Mouse (Mus musculus): ENCODE data around the gene Coro2b. TPM values are rescaled to one million over a fixed set of nuclear protein-coding genes. Genes with fewer than 3 reads are reported as not detected.
A peak's percentile ranks its signal among the peaks of the same experiment; 100 is the strongest.

Coro2b gene
- polyA plus RNA-seq, 1 experiment: 3.1 TPM

- Histone ChIP-seq H3K9ac (ENCODE audit: low read depth, poor library complexity, severe bottlenecking) (no peak overlapping the region), H3K9me3 (replicated peaks; ENCODE audit: control insufficient read depth, insufficient read depth, low read length, poor library complexity, severe bottlenecking) (no peaks in the 10 kb centered on the region), H3K27me3 (ENCODE audit: control insufficient read depth, insufficient read depth, low read length, poor library complexity, severe bottlenecking) (no peaks in the 10 kb centered on the region), H3K4me1 (ENCODE audit: control insufficient read depth, insufficient read depth, low read length) (peaks cover 6% of the 10 kb centered on the region), H3K27ac (ENCODE audit: insufficient read depth, low read length) (no peak overlapping the region), H3K36me3 (ENCODE audit: control insufficient read depth, insufficient read depth, low read length, poor library complexity, severe bottlenecking) (no peaks in the 10 kb centered on the region), H3K4me3 (ENCODE audit: low read depth, low read length) (no peak overlapping the region)
- 0 out of 2 replicates have a peak, but pooled peaks have one; percentile 13 for TF ChIP-seq EP300 (IDR thresholded peaks at IDR 0.05; ENCODE audit: insufficient read depth, low read depth, low read length)
- no peak for TF ChIP-seq CTCF (IDR thresholded peaks at IDR 0.05; ENCODE audit: low read depth, low read length)
Observed at GRCm38 (mm10) chr9:62466742-62467412, 70.0 kb downstream of the Coro2b start.

- Histone ChIP-seq H3K4me1 (ENCODE audit: control insufficient read depth, insufficient read depth, low read length) (peaks cover 8% of the 10 kb centered on the region), H3K9me3 (replicated peaks; ENCODE audit: control insufficient read depth, insufficient read depth, low read length, poor library complexity, severe bottlenecking) (no peaks in the 10 kb centered on the region), H3K4me3 (ENCODE audit: low read depth, low read length) (no peak overlapping the region), H3K36me3 (ENCODE audit: control insufficient read depth, insufficient read depth, low read length, poor library complexity, severe bottlenecking) (no peaks in the 10 kb centered on the region), H3K27me3 (ENCODE audit: control insufficient read depth, insufficient read depth, low read length, poor library complexity, severe bottlenecking) (no peaks in the 10 kb centered on the region), H3K27ac (ENCODE audit: insufficient read depth, low read length) (no peak overlapping the region), H3K9ac (ENCODE audit: low read depth, poor library complexity, severe bottlenecking) (no peak overlapping the region)
- no peak for TF ChIP-seq CTCF (IDR thresholded peaks at IDR 0.05; ENCODE audit: low read depth, low read length)
- no peak for TF ChIP-seq EP300 (IDR thresholded peaks at IDR 0.05; ENCODE audit: insufficient read depth, low read depth, low read length)
- TF ChIP-seq POLR2A (IDR thresholded peaks at IDR 0.05; ENCODE audit: insufficient read depth, low read length): no peak
Observed at GRCm38 (mm10) chr9:62466053-62466452, 70.8 kb downstream of the Coro2b start.

GRCm38 (mm10) chr9:62464727-62465126 lies 72.1 kb downstream of the Coro2b start:
- Histone ChIP-seq H3K4me3 (ENCODE audit: low read depth, low read length) (no peak overlapping the region), H3K4me1 (ENCODE audit: control insufficient read depth, insufficient read depth, low read length) (peaks cover 8% of the 10 kb centered on the region), H3K27ac (ENCODE audit: insufficient read depth, low read length) (no peak overlapping the region), H3K9ac (ENCODE audit: low read depth, poor library complexity, severe bottlenecking) (no peak overlapping the region), H3K9me3 (replicated peaks; ENCODE audit: control insufficient read depth, insufficient read depth, low read length, poor library complexity, severe bottlenecking) (no peaks in the 10 kb centered on the region), H3K27me3 (ENCODE audit: control insufficient read depth, insufficient read depth, low read length, poor library complexity, severe bottlenecking) (no peaks in the 10 kb centered on the region), H3K36me3 (ENCODE audit: control insufficient read depth, insufficient read depth, low read length, poor library complexity, severe bottlenecking) (no peaks in the 10 kb centered on the region)
- TF ChIP-seq POLR2A (IDR thresholded peaks at IDR 0.05; ENCODE audit: insufficient read depth, low read length): no peak
- TF ChIP-seq CTCF (IDR thresholded peaks at IDR 0.05; ENCODE audit: low read depth, low read length): no peak
- no peak for TF ChIP-seq EP300 (IDR thresholded peaks at IDR 0.05; ENCODE audit: insufficient read depth, low read depth, low read length)

GRCm38 (mm10) chr9:62461766-62462165 lies 75.1 kb downstream of the Coro2b start:
- H3K27me3 ChIP-seq (ENCODE audit: control insufficient read depth, insufficient read depth, low read length, poor library complexity, severe bottlenecking): no peaks in the 10 kb centered on the region
- no peak overlapping the region for H3K9ac ChIP-seq (ENCODE audit: low read depth, poor library complexity, severe bottlenecking)
- no peaks in the 10 kb centered on the region for H3K9me3 ChIP-seq (replicated peaks; ENCODE audit: control insufficient read depth, insufficient read depth, low read length, poor library complexity, severe bottlenecking)
- H3K27ac ChIP-seq (ENCODE audit: insufficient read depth, low read length): no peak overlapping the region
- H3K36me3 ChIP-seq (ENCODE audit: control insufficient read depth, insufficient read depth, low read length, poor library complexity, severe bottlenecking): no peaks in the 10 kb centered on the region
- no peak overlapping the region for H3K4me3 ChIP-seq (ENCODE audit: low read depth, low read length)
- TF ChIP-seq POLR2A (IDR thresholded peaks at IDR 0.05; ENCODE audit: insufficient read depth, low read length) (no peak), CTCF (IDR thresholded peaks at IDR 0.05; ENCODE audit: low read depth, low read length) (no peak), EP300 (IDR thresholded peaks at IDR 0.05; ENCODE audit: insufficient read depth, low read depth, low read length) (no peak)
- peaks cover 2% of the 10 kb centered on the region for H3K4me1 ChIP-seq (ENCODE audit: control insufficient read depth, insufficient read depth, low read length)

GRCm38 (mm10) chr9:62461095-62461494 lies 75.7 kb downstream of the Coro2b start:
- Histone ChIP-seq H3K4me1 (ENCODE audit: control insufficient read depth, insufficient read depth, low read length) (peaks cover 2% of the 10 kb centered on the region), H3K27ac (ENCODE audit: insufficient read depth, low read length) (no peak overlapping the region), H3K36me3 (ENCODE audit: control insufficient read depth, insufficient read depth, low read length, poor library complexity, severe bottlenecking) (no peaks in the 10 kb centered on the region), H3K9me3 (replicated peaks; ENCODE audit: control insufficient read depth, insufficient read depth, low read length, poor library complexity, severe bottlenecking) (no peaks in the 10 kb centered on the region), H3K4me3 (ENCODE audit: low read depth, low read length) (no peak overlapping the region), H3K9ac (ENCODE audit: low read depth, poor library complexity, severe bottlenecking) (no peak overlapping the region), H3K27me3 (ENCODE audit: control insufficient read depth, insufficient read depth, low read length, poor library complexity, severe bottlenecking) (no peaks in the 10 kb centered on the region)
- TF ChIP-seq CTCF (IDR thresholded peaks at IDR 0.05; ENCODE audit: low read depth, low read length): no peak
- TF ChIP-seq POLR2A (IDR thresholded peaks at IDR 0.05; ENCODE audit: insufficient read depth, low read length): no peak
- no peak for TF ChIP-seq EP300 (IDR thresholded peaks at IDR 0.05; ENCODE audit: insufficient read depth, low read depth, low read length)

GRCm38 (mm10) chr9:62460086-62460485 lies 76.8 kb downstream of the Coro2b start:
- Histone ChIP-seq H3K4me3 (ENCODE audit: low read depth, low read length) (no peak overlapping the region), H3K9ac (ENCODE audit: low read depth, poor library complexity, severe bottlenecking) (no peak overlapping the region), H3K4me1 (ENCODE audit: control insufficient read depth, insufficient read depth, low read length) (peaks cover 2% of the 10 kb centered on the region), H3K27ac (ENCODE audit: insufficient read depth, low read length) (no peak overlapping the region), H3K27me3 (ENCODE audit: control insufficient read depth, insufficient read depth, low read length, poor library complexity, severe bottlenecking) (no peaks in the 10 kb centered on the region), H3K36me3 (ENCODE audit: control insufficient read depth, insufficient read depth, low read length, poor library complexity, severe bottlenecking) (no peaks in the 10 kb centered on the region), H3K9me3 (replicated peaks; ENCODE audit: control insufficient read depth, insufficient read depth, low read length, poor library complexity, severe bottlenecking) (no peaks in the 10 kb centered on the region)
- TF ChIP-seq POLR2A (IDR thresholded peaks at IDR 0.05; ENCODE audit: insufficient read depth, low read length) (no peak), EP300 (IDR thresholded peaks at IDR 0.05; ENCODE audit: insufficient read depth, low read depth, low read length) (no peak), CTCF (IDR thresholded peaks at IDR 0.05; ENCODE audit: low read depth, low read length) (no peak)

Data from ES-Bruce4 (cell line).